Mouse (Mus musculus) cerebellum, adult 2 months (tissue): ENCODE measurements around the gene Cog6.

Experiments used
- CTCF ChIP-seq: fragments of 200-500 bp; IDR thresholded peaks from 2 replicates; pipeline ENCODE4 v1.5.1; 2011; ENCODE audit warnings: low read depth, mild to moderate bottlenecking, control low read depth, low read length, moderate library complexity, borderline replicate concordance; ENCODE audit not compliant: insufficient read depth
- POLR2A ChIP-seq: fragments of 200-500 bp; IDR thresholded peaks from 2 replicates; pipeline ENCODE4 v1.6.1; 2011; ENCODE audit warnings: low read length, control low read depth, borderline replicate concordance; ENCODE audit not compliant: insufficient read depth

DNA sequence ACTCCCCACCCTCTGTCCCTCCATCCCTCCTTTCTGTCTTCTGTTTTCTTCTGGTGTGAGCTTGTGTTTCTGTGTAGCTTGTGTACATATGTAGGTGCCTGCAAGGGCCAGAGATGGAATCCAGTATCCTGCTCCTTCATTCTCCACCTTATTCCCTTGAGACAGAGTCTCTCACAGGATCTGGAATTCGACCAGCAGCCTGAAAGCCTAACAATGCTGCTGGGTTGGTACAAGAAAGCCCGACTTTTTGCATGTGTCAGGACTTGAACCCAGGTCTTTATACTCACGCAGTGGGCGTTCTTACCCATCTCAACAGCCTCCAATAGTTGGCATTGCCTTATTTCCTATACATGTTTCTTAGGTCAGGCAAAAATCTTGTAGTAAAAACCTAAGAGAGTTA is 28.7 kb upstream of the Cog6 start:
- TF ChIP-seq CTCF (no peak), POLR2A (no peak)
